Mouse (Mus musculus): Measurements from ENCODE around the gene Armh2. TPM values are rescaled to one million over a fixed set of nuclear protein-coding genes. Genes with fewer than 3 reads are reported as not detected.

Armh2 gene
- total and polyA plus RNA-seq, 3 experiments = 0.19 TPM; not detected in 2

GRCm38 (mm10) chr13:24698746-24699145 lies 42.3 kb upstream of the Armh2 start:
- no peaks in the 10 kb centered on the region for H3K9me3 ChIP-seq (replicated peaks; ENCODE audit: insufficient read depth, low read length)
- no peak overlapping the region for H3K4me3 ChIP-seq (ENCODE audit: control insufficient read depth in 1 of 2, insufficient read depth in 1 of 2, low read depth in 2 of 2, low read length in 2 of 2)
- no peak overlapping the region for H3K27ac ChIP-seq (ENCODE audit: control insufficient read depth, low read depth, low read length)
- no peak overlapping the region for H3K9ac ChIP-seq (ENCODE audit: control insufficient read depth, low read depth, low read length, poor library complexity, severe bottlenecking)
- H3K27me3 ChIP-seq (ENCODE audit: control insufficient read depth in 1 of 2, insufficient read depth in 2 of 2, low read length in 2 of 2) = no peaks in the 10 kb centered on the region
- H3K4me1 ChIP-seq (ENCODE audit: control insufficient read depth in 1 of 2, insufficient read depth in 2 of 2, low read length in 2 of 2) = no peaks in the 10 kb centered on the region
- no peak for TF ChIP-seq MAFK (IDR thresholded peaks at IDR 0.05; ENCODE audit: borderline replicate concordance, low read depth, low read length)
- no peak for TF ChIP-seq ZNF384 (IDR thresholded peaks at IDR 0.05; ENCODE audit: low read depth, low read length)
- no peak for TF ChIP-seq NELFE (IDR thresholded peaks at IDR 0.05; ENCODE audit: low read depth, low read length)
- no peak for TF ChIP-seq GABPA (IDR thresholded peaks at IDR 0.05; ENCODE audit: low read depth, low read length)
- no peak for TF ChIP-seq TBP (IDR thresholded peaks at IDR 0.05; ENCODE audit: low read depth, low read length)
- TF ChIP-seq TAL1 (IDR thresholded peaks at IDR 0.05; ENCODE audit: low read length) = no peak
- no peak for TF ChIP-seq ZC3H11A (IDR thresholded peaks at IDR 0.05; ENCODE audit: low read depth, low read length)
- TF ChIP-seq MAZ (IDR thresholded peaks at IDR 0.05; ENCODE audit: low read depth, low read length) = no peak
- TF ChIP-seq POLR2AphosphoS5 (IDR thresholded peaks at IDR 0.05; ENCODE audit: borderline replicate concordance, low read depth, low read length) = no peak
- TF ChIP-seq SIN3A (IDR thresholded peaks at IDR 0.05; ENCODE audit: low read length) = no peak
- TF ChIP-seq CTCF (IDR thresholded peaks at IDR 0.05 in 2 of 3, conservative IDR thresholded peaks at IDR 0.05 in 1 of 3; ENCODE audit: control insufficient read depth in 1 of 3, insufficient read depth in 1 of 3, low read depth in 2 of 3, low read length in 3 of 3, poor library complexity in 1 of 3, severe bottlenecking in 1 of 3) = no peak
- no peak for DNase-seq (ENCODE audit: low read depth, low spot score)
- H3K36me3 ChIP-seq (ENCODE audit: control insufficient read depth in 1 of 2, insufficient read depth in 2 of 2, low read length in 2 of 2) = peaks cover 0 to 4% of the 10 kb centered on the region in 2 experiments; a peak in 1 of 4 replicates
- no peaks in the 10 kb centered on the region for H3K79me2 ChIP-seq (ENCODE audit: control insufficient read depth, insufficient read depth, low read length, poor library complexity)

GRCm38 (mm10) chr13:24702128-24702527 lies 38.9 kb upstream of the Armh2 start:
- H3K9ac ChIP-seq (ENCODE audit: control insufficient read depth, low read depth, low read length, poor library complexity, severe bottlenecking) = no peak overlapping the region
- no peak for DNase-seq (ENCODE audit: low read depth, low spot score)
- H3K27me3 ChIP-seq (ENCODE audit: control insufficient read depth in 1 of 2, insufficient read depth in 2 of 2, low read length in 2 of 2) = no peaks in the 10 kb centered on the region
- H3K4me1 ChIP-seq (ENCODE audit: control insufficient read depth in 1 of 2, insufficient read depth in 2 of 2, low read length in 2 of 2) = no peaks in the 10 kb centered on the region
- no peak overlapping the region for H3K4me3 ChIP-seq (ENCODE audit: control insufficient read depth in 1 of 2, insufficient read depth in 1 of 2, low read depth in 2 of 2, low read length in 2 of 2)
- TF ChIP-seq MYC (IDR thresholded peaks at IDR 0.05; ENCODE audit: low read depth, low read length) (no peak), MYB (IDR thresholded peaks at IDR 0.05; ENCODE audit: low read depth, low read length) (no peak), TCF12 (IDR thresholded peaks at IDR 0.05; ENCODE audit: low read depth, low read length) (no peak), MAFK (IDR thresholded peaks at IDR 0.05; ENCODE audit: borderline replicate concordance, low read depth, low read length) (no peak), HCFC1 (IDR thresholded peaks at IDR 0.05; ENCODE audit: low read depth, low read length) (no peak), ELF1 (IDR thresholded peaks at IDR 0.05; ENCODE audit: low read depth, low read length) (no peak), SIN3A (IDR thresholded peaks at IDR 0.05; ENCODE audit: low read length) (no peak), RAD21 (IDR thresholded peaks at IDR 0.05; ENCODE audit: low read depth, low read length) (no peak), E2F4 (IDR thresholded peaks at IDR 0.05; ENCODE audit: borderline replicate concordance, low read depth, low read length) (no peak), SMC3 (IDR thresholded peaks at IDR 0.05; ENCODE audit: low read depth, low read length) (no peak), MAZ (IDR thresholded peaks at IDR 0.05; ENCODE audit: low read depth, low read length) (no peak), POLR2AphosphoS2 (IDR thresholded peaks at IDR 0.05; ENCODE audit: low read length) (no peak), MAX (IDR thresholded peaks at IDR 0.05; ENCODE audit: low read length) (no peak), ZKSCAN1 (IDR thresholded peaks at IDR 0.05; ENCODE audit: low read depth, low read length) (no peak), RCOR1 (IDR thresholded peaks at IDR 0.05; ENCODE audit: low read depth, low read length) (no peak), TAL1 (IDR thresholded peaks at IDR 0.05; ENCODE audit: low read length) (no peak)
- H3K9me3 ChIP-seq (replicated peaks; ENCODE audit: insufficient read depth, low read length) = no peaks in the 10 kb centered on the region
- 0 out of 4 replicates have a peak, but pooled peaks cover 0 to 2% of the 10 kb centered on the region in 2 experiments for H3K36me3 ChIP-seq (ENCODE audit: control insufficient read depth in 1 of 2, insufficient read depth in 2 of 2, low read length in 2 of 2)
- no peaks in the 10 kb centered on the region for H3K79me2 ChIP-seq (ENCODE audit: control insufficient read depth, insufficient read depth, low read length, poor library complexity)
- no peak overlapping the region for H3K27ac ChIP-seq (ENCODE audit: control insufficient read depth, low read depth, low read length)
